Mouse (Mus musculus) liver, embryonic 15.5 days (tissue): ENCODE data around the gene Ccdc85b. TPM values are rescaled to one million over a fixed set of nuclear protein-coding genes. Genes with fewer than 3 reads are reported as not detected.

Experiments used
- ATAC-seq: fragments of 200-750 bp; cut with Nextera tagmentation; 2 replicates; pipeline ENCODE4 v1.8.0; 2017; ENCODE audit warnings: moderate number of reproducible peaks, mild to moderate bottlenecking, moderate library complexity; ENCODE audit not compliant: insufficient read depth
- H3K27ac ChIP-seq: fragments of 300-500 bp; sonication (generic); replicated peaks from 2 replicates; pipeline ENCODE4 v1.5.1; 2015; ENCODE audit warnings: mild to moderate bottlenecking, inconsistent platforms
- H3K27me3 ChIP-seq: fragments of 300-500 bp; sonication (generic); 2 replicates; pipeline ENCODE4 v1.6.1; 2015; ENCODE audit warnings: mild to moderate bottlenecking, inconsistent platforms
- H3K36me3 ChIP-seq: fragments of 300-500 bp; sonication (generic); replicated peaks from 2 replicates; pipeline ENCODE4 v1.6.1; 2015; ENCODE audit warnings: moderate library complexity, mild to moderate bottlenecking, inconsistent platforms
- H3K4me1 ChIP-seq: fragments of 300-500 bp; sonication (generic); replicated peaks from 2 replicates; pipeline ENCODE4 v1.6.1; 2015; ENCODE audit warnings: inconsistent platforms
- H3K4me2 ChIP-seq: fragments of 300-500 bp; sonication (generic); 2 replicates; pipeline ENCODE4 v1.6.1; 2015; ENCODE audit warnings: moderate library complexity, mild to moderate bottlenecking, inconsistent platforms
- H3K4me3 ChIP-seq: fragments of 300-500 bp; sonication (generic); replicated peaks from 2 replicates; pipeline ENCODE4 v1.5.1; 2015; ENCODE audit warnings: mild to moderate bottlenecking, inconsistent platforms
- H3K9ac ChIP-seq: fragments of 300-500 bp; sonication (generic); 2 replicates; pipeline ENCODE4 v1.6.1; 2015; ENCODE audit warnings: moderate library complexity, mild to moderate bottlenecking, inconsistent platforms
- H3K9me3 ChIP-seq: fragments of 300-500 bp; sonication (generic); replicated peaks from 2 replicates; pipeline ENCODE4 v1.6.1; 2016; ENCODE audit warnings: inconsistent platforms
- WGBS: fragments of 180-500 bp; shearing (Covaris S2); methylation state at CpG from one replicate; pipeline ENCODE4 v1.1.7; 2015; ENCODE audit warnings: mixed read lengths; ENCODE audit not compliant: insufficient replicate concordance; 5-methylcytosine and 5-hydroxymethylcytosine counted together
- polyA plus RNA-seq: library from polyadenylated mRNA; unstranded; fragments of >200 nt; fragmentation: Nextera tagmentation; extraction: Ambion mirVana; gene quantifications from 2 replicates; pipeline ENCODE4 v1.2.1, GENCODE M21; 2015

Ccdc85b gene
- polyA plus RNA-seq, 1 experiment from 2014 or later = 1.6 TPM

- no peak for ATAC-seq
- no peaks in the 10 kb centered on the region for H3K36me3 ChIP-seq
- peak overlapping the region; percentile 100 for H3K4me2 ChIP-seq
- no peak overlapping the region for H3K27ac ChIP-seq
- no peak overlapping the region for H3K4me3 ChIP-seq
- no peaks in the 10 kb centered on the region for H3K9me3 ChIP-seq
- H3K27me3 ChIP-seq = peaks cover 28% of the 10 kb centered on the region
- H3K4me1 ChIP-seq = peaks cover 44% of the 10 kb centered on the region
- 73% methylated on average over 12 of the region's 12 CpGs for WGBS
- no peak overlapping the region for H3K9ac ChIP-seq
Observed at GRCm38 (mm10) chr19:5455037-5455436, 2.7 kb downstream of the Ccdc85b start.

GRCm38 (mm10) chr19:5451766-5452165 lies 5.9 kb downstream of the Ccdc85b start:
- no peak overlapping the region for H3K4me3 ChIP-seq
- H3K36me3 ChIP-seq = no peaks in the 10 kb centered on the region
- H3K9me3 ChIP-seq = no peaks in the 10 kb centered on the region
- ATAC-seq = no peak
- H3K4me2 ChIP-seq = no peak overlapping the region
- WGBS = 44% methylated on average over 6 of the region's 6 CpGs
- peaks cover 58% of the 10 kb centered on the region for H3K27me3 ChIP-seq
- H3K4me1 ChIP-seq = peaks cover 41% of the 10 kb centered on the region
- H3K27ac ChIP-seq = no peak overlapping the region
- H3K9ac ChIP-seq = no peak overlapping the region

- H3K27me3 ChIP-seq = peaks cover 72% of the 10 kb centered on the region
- 60% methylated on average over 3 of the region's 3 CpGs for WGBS
- H3K9me3 ChIP-seq = no peaks in the 10 kb centered on the region
- no peak overlapping the region for H3K4me2 ChIP-seq
- H3K36me3 ChIP-seq = no peaks in the 10 kb centered on the region
- H3K27ac ChIP-seq = no peak overlapping the region
- H3K4me1 ChIP-seq = peaks cover 22% of the 10 kb centered on the region
- no peak overlapping the region for H3K9ac ChIP-seq
- no peak for ATAC-seq
- no peak overlapping the region for H3K4me3 ChIP-seq
Observed at GRCm38 (mm10) chr19:5449673-5450072, 8.0 kb downstream of the Ccdc85b start.

- peak; percentile 48 for ATAC-seq
Observed at GRCm38 (mm10) chr19:5448354-5449150, 9.1 kb downstream of the Ccdc85b start.

GRCm38 (mm10) chr19:5447515-5448353 lies 10.0 kb downstream of the Ccdc85b start, which contains the start of gene Fosl1:
Fosl1 (plus strand) TSS chr19:5447547.
- Histone ChIP-seq H3K4me1 (peaks cover 22% of the 10 kb centered on the region), H3K27me3 (peaks cover 80% of the 10 kb centered on the region), H3K27ac (no peak within 1 kb of the TSS), H3K9ac (peak within 1 kb of the TSS; percentile 9; the same call in 1 of the 2 replicates), H3K4me3 (peak within 1 kb of the TSS; percentile 59), H3K4me2 (peak within 1 kb of the TSS; percentile 90), H3K36me3 (no peaks in the 10 kb centered on the region), H3K9me3 (no peaks in the 10 kb centered on the region)
- under 1% methylated on average over 70 of the region's 70 CpGs for WGBS
- ATAC-seq = no peak

More at GRCm38 (mm10) chr19:5448354-5449150, 9.1 kb downstream of the Ccdc85b start:
- Histone ChIP-seq H3K9ac (no peak overlapping the region), H3K9me3 (no peaks in the 10 kb centered on the region), H3K27me3 (peaks cover 80% of the 10 kb centered on the region), H3K4me1 (peaks cover 22% of the 10 kb centered on the region), H3K36me3 (no peaks in the 10 kb centered on the region), H3K27ac (no peak overlapping the region), H3K4me2 (peak overlapping the region; percentile 90), H3K4me3 (peak overlapping the region; percentile 59)
- WGBS = 4% methylated on average over 36 of the region's 36 CpGs

- H3K4me3 ChIP-seq = no peak overlapping the region
- no peak for ATAC-seq
- H3K27me3 ChIP-seq = peaks cover 73% of the 10 kb centered on the region
- no peaks in the 10 kb centered on the region for H3K9me3 ChIP-seq
- H3K27ac ChIP-seq = no peak overlapping the region
- no peaks in the 10 kb centered on the region for H3K36me3 ChIP-seq
- H3K4me2 ChIP-seq = no peak overlapping the region
- H3K9ac ChIP-seq = no peak overlapping the region
- WGBS = 70% methylated on average over 5 of the region's 5 CpGs
- peaks cover 22% of the 10 kb centered on the region for H3K4me1 ChIP-seq
Observed at GRCm38 (mm10) chr19:5445747-5446146, 11.9 kb downstream of the Ccdc85b start.

GRCm38 (mm10) chr19:5444954-5445353 lies 12.7 kb downstream of the Ccdc85b start:
- Histone ChIP-seq H3K9me3 (no peaks in the 10 kb centered on the region), H3K27me3 (peaks cover 65% of the 10 kb centered on the region), H3K27ac (no peak overlapping the region), H3K4me1 (peaks cover 22% of the 10 kb centered on the region), H3K9ac (no peak overlapping the region), H3K4me2 (no peak overlapping the region), H3K36me3 (no peaks in the 10 kb centered on the region), H3K4me3 (no peak overlapping the region)
- WGBS = 38% methylated on average over 7 of the region's 7 CpGs
- ATAC-seq = no peak

- H3K9me3 ChIP-seq = no peaks in the 10 kb centered on the region
- peaks cover 60% of the 10 kb centered on the region for H3K27me3 ChIP-seq
- no peaks in the 10 kb centered on the region for H3K36me3 ChIP-seq
- H3K4me3 ChIP-seq = no peak overlapping the region
- ATAC-seq = no peak
- no peak overlapping the region for H3K4me2 ChIP-seq
- 49% methylated on average over 9 of the region's 9 CpGs for WGBS
- no peak overlapping the region for H3K27ac ChIP-seq
- no peak overlapping the region for H3K9ac ChIP-seq
- peaks cover 22% of the 10 kb centered on the region for H3K4me1 ChIP-seq
Observed at GRCm38 (mm10) chr19:5444371-5444908, 13.3 kb downstream of the Ccdc85b start.

- Histone ChIP-seq H3K9ac (no peak overlapping the region), H3K36me3 (no peaks in the 10 kb centered on the region), H3K4me3 (no peak overlapping the region), H3K4me2 (peak overlapping the region; percentile 81), H3K27me3 (peaks cover 18% of the 10 kb centered on the region), H3K4me1 (peaks cover 17% of the 10 kb centered on the region), H3K9me3 (no peaks in the 10 kb centered on the region), H3K27ac (peak overlapping the region; percentile 64; the same call in 1 of the 2 replicates)
- no peak for ATAC-seq
- WGBS = 47% methylated on average over 7 of the region's 7 CpGs
Observed at GRCm38 (mm10) chr19:5433951-5434350, 23.7 kb downstream of the Ccdc85b start.

- no peaks in the 10 kb centered on the region for H3K36me3 ChIP-seq
- ATAC-seq = peak; percentile 45
- H3K9me3 ChIP-seq = no peaks in the 10 kb centered on the region
- H3K9ac ChIP-seq = peak overlapping the region; percentile 46; the same call in 1 of the 2 replicates
- H3K4me3 ChIP-seq = peak overlapping the region; percentile 51
- H3K27ac ChIP-seq = peak overlapping the region; percentile 64; the same call in 1 of the 2 replicates
- peak overlapping the region; percentile 81 for H3K4me2 ChIP-seq
- H3K27me3 ChIP-seq = peaks cover 18% of the 10 kb centered on the region
- H3K4me1 ChIP-seq = peaks cover 17% of the 10 kb centered on the region
- 5% methylated on average over 16 of the region's 16 CpGs for WGBS
Observed at GRCm38 (mm10) chr19:5432992-5433852, 24.5 kb downstream of the Ccdc85b start.
